Mouse (Mus musculus): Measurements from ENCODE around the gene Mbnl2.

Gene Mbnl2

GRCm38 (mm10) chr14:120418964-120419363 is 143.5 kb downstream of the Mbnl2 start:
- DNase-seq (ENCODE audit: low read depth): no peak

DNA sequence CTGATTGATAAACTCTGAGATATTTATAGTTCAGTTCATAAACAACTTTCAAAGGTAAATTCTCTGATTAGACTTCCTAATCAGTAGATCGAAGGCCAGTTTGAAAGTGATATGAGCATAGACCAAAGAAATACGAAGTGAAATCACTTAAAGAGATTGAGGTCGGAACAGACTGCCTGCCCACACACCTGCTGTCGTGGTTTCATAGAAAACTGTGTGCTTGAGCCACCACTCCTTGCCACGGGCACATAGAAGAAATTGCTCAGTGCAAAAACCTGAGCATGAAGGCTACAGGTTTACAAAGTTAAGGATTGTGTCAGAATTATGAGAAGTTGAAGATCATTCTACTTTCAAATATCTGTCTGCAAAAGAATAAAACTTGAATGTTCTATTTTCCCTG is 153.0 kb downstream of the Mbnl2 start:
- DNase-seq (ENCODE audit: low read depth): no peak

DNA sequence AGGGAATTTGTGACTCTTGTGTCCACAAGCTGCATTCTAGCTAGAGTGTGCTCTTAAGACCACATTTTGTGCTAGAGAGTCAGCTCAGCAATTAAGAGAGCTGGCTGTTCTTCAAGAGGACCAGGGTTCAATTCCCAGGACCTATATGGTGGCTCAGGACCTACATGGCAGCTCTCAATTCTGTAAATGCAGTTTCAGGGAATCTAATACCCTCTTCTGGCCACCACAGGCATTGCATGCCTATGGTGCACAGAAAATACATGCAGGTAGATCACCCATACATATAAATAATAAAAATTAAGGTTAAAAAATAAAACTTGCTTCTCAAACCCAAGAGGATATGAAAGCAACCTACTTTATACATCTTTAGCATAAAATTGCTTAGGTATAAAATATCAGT is 157.3 kb downstream of the Mbnl2 start:
- peak; percentile 10 for DNase-seq (ENCODE audit: low read depth)

GRCm38 (mm10) chr14:120433931-120434398 is 158.5 kb downstream of the Mbnl2 start:
- peak; percentile 20 for DNase-seq (ENCODE audit: low read depth)

GRCm38 (mm10) chr14:120434831-120435230 is 159.4 kb downstream of the Mbnl2 start:
- no peak for DNase-seq (ENCODE audit: low read depth)

DNA sequence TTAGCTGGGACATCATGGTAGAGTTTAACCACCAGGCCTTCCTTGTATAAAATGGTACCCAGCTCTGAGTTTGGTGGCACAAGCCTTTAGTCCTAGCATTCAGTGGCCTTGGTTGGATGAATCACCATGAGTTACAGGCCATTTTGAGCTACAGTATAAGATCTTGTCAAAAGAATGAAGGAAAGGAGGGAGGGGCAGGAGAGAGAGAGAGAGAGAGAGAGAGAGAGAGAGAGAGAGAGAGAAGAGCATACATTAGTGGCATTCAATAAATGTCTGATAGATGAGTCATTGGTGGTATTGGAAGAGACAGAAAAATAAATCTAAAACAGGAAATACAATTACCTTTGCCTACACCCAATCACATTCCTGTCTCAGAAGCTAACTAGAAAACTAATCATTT is 165.2 kb downstream of the Mbnl2 start:
- no peak for DNase-seq (ENCODE audit: low read depth)

GRCm38 (mm10) chr14:120441256-120441655 is 165.8 kb downstream of the Mbnl2 start:
- no peak for DNase-seq (ENCODE audit: low read depth)

- DNase-seq (ENCODE audit: low read depth): no peak
These were observed 166.4 kb downstream of the Mbnl2 start for GRCm38 (mm10) chr14:120441836-120442235.

DNA sequence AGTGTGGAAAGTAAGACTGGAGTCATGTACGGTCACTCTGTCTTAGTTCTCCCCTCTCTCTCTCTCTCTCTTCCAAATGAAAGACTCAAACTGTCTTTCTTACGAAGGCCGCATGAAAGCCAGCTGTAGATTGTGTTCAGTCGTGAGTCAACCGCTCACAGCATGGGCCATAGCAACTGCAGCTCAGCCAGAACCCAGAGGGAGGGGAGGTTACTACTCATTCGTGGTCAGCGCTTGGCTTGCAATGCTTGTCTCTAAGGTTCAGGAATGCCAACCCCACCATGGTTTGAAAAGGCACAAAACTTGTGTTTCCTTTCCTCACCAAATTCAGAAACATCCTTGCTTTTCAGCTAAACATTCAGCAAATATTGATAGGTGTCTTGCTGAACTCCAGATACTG is 178.8 kb downstream of the Mbnl2 start:
- no peak for DNase-seq (ENCODE audit: low read depth)

DNA sequence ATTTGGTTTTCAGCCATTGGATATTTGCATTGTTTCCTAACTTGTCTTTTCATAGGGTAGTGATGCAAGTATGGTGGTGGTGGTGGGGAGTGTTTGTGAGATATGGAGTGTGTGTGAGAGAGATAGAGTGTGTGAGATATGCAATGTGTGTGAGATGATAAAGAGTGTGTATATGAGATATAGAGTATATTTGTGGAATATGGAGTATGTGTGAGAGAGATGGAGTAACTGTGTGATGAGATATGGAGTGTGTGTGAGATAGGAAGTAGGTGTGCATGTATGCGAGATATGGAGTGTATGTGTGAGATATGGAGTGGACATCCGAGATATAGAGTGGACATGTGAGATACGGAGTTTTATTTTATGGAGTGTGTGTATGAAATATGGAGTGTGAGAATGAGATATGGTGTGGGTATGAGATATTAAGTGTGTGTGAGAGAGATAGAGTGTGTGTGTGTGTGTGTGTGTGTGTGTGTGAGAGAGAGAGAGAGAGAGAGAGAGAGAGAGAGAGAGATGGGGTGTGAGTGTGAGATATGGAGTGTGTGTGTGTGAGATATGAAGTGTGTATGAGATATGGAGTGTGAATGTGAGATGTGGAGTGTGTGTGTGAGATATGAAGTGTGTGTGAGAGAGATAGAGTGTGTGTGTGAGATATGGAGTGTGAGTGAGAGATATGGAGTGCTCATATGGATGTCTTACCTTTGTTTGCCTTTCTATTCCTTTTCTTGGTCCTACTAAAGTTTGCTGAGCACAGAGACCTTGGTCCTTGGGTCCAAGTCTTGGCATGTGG is 188.7 kb downstream of the Mbnl2 start:
- no peak for DNase-seq (ENCODE audit: low read depth)

DNA sequence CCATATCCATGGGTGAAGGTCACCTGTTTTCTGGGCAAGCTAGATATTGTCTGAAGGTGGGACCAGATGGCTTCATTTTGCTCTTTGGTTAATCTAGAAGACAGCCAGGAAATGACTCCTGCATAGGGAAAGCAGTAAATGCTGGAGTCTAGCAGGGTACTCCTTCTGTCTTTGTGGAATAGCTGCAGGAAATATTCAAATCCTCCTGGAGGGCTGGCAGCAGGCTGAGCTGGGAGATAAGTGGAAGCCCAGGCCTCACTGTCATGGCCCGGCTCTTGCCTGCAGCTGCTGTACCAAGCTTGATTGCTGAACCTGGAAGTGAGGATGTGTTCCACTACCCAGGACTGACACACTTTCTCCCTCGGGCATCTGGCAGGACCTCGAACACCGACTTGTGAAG is 191.3 kb downstream of the Mbnl2 start:
- DNase-seq (ENCODE audit: low read depth): no peak

- no peak for DNase-seq (ENCODE audit: low read depth)
These were observed 193.8 kb downstream of the Mbnl2 start for GRCm38 (mm10) chr14:120469126-120469790.

GRCm38 (mm10) chr14:120476186-120476697 is 200.8 kb downstream of the Mbnl2 start:
- no peak for DNase-seq (ENCODE audit: low read depth)

GRCm38 (mm10) chr14:120477288-120477981 is 202.0 kb downstream of the Mbnl2 start:
- DNase-seq (ENCODE audit: low read depth): peak; percentile 93

DNA sequence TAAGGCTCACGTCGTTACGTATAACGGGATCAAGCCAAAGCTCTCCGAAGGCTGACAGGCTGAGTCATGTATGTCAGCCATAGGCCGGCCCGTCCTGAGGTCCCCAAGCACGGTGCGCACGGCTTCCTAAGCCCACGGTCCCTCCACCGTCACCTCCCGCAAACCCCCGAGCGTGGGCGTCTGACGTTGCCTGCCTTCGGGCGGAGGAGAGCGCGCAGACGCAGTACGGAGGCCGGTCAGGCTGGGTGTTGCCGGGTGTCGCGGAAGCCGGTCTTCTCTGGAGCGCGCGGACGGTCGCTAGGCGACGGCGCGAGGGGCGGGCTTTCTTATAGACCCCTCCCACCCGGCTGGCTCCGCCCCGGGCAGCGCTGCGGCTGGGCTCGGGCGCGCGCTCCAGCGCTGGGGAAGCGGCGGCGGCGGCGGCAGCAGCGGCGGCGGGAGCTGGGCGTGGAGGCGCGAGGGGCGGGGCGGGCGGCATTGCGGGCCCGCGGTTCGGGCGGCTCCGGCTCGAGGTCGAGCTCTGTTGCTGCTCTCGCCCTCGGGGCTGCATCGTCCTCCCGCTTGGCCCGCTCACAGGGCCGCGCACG is 202.6 kb downstream of the Mbnl2 start, which contains the start of gene Rap2a:
Rap2a (plus strand) TSS at position 463 of the 587 bp plus-strand sequence.
- DNase-seq (ENCODE audit: low read depth): peak; percentile 85

DNA sequence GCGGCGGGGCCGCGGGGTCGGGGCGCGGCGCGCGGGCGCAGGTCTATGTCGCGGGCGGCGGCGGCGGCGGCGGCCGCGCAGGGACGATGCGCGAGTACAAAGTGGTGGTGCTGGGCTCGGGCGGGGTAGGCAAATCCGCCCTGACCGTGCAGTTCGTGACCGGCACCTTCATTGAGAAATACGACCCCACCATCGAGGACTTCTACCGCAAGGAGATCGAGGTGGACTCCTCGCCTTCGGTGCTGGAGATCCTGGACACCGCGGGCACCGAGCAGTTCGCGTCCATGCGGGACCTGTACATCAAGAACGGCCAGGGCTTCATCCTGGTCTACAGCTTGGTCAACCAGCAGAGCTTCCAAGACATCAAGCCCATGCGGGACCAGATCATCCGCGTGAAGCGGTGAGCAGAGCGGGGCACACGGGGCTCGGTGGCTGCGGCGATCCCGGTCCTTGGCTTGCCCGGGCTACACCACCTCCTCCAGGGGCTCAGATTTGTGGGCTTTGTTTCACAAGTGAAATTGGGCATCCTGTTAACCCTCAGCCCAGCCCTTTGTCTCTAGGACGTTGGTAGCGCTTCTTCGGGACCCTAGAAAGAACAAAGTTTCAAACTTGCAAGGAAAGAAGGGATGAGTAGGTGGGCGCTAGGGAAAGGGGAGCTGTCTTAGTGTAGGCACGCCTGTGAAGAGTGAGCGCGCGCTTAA is 203.3 kb downstream of the Mbnl2 start:
- no peak for DNase-seq (ENCODE audit: low read depth)

- DNase-seq (ENCODE audit: low read depth): no peak
These were observed 205.0 kb downstream of the Mbnl2 start for GRCm38 (mm10) chr14:120480341-120480900.

DNA sequence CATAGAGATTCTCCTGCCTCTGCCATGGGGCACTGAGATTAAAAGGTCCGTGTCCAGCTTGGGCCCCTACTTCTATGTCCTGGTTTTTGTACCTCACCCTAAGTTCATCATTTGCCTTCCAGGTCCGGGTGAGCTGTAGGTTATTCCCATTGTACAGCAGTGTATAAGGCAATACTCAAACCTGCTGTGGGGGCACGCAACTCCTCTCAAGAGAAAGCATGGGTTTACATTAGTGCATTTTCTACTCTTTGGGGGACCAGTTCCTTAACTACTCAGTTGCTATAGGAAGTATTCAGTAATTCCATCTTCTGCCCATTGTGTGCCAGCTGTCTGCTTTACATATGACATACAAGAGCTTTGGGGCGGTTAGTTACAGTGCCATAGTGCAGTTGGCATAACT is 205.5 kb downstream of the Mbnl2 start:
- DNase-seq (ENCODE audit: low read depth): no peak

Data from c-Kit-positive CD71-negative TER-119-negative erythroid progenitor cells, embryonic 14.5 days (primary cell).